Mouse (Mus musculus) NIH3T3 (cell line): ENCODE measurements around the gene Mycbp.
A peak's percentile ranks its signal among the peaks of the same experiment; 100 is the strongest.
"Not testable (repeated sequence)": the region's sequence is repeated elsewhere in the genome, so short reads cannot be mapped to it uniquely, and the experiment has no call there.

Experiments used
- DNase-seq: peaks from one replicate; pipeline ENCODE4 v3.0.0-alpha.2; 2012; ENCODE audit warnings: low read depth

Gene Mycbp

DNA sequence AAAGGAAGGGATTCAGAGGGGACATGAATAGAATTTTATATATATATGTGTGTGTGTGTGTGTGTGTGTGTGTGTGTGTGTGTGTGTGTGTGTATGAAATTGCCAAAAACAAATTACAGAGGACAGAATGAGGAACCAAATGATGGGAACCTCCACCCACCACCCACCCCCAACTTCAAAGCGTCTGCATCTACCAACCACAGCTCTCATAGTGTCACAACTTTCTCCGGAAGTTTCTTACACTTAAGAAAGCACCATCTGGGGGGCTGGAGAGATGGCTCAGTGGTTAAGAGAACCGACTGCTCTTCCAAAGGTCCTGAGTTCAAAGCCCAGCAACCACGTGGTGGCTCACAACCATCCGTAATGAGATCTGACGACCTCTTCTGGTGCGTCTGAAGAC, 36.2 kb downstream of the Mycbp start:
- DNase-seq, result not testable (repeated sequence)

- no peak for DNase-seq
Measured at GRCm38 (mm10) chr4:123946701-123947100, 42.1 kb downstream of the Mycbp start.

GRCm38 (mm10) chr4:123947149-123947548, 42.5 kb downstream of the Mycbp start:
- DNase-seq, result no peak

GRCm38 (mm10) chr4:123948901-123949300, 44.3 kb downstream of the Mycbp start:
- no peak for DNase-seq

GRCm38 (mm10) chr4:123949649-123950048, 45.0 kb downstream of the Mycbp start:
- no peak for DNase-seq

DNA sequence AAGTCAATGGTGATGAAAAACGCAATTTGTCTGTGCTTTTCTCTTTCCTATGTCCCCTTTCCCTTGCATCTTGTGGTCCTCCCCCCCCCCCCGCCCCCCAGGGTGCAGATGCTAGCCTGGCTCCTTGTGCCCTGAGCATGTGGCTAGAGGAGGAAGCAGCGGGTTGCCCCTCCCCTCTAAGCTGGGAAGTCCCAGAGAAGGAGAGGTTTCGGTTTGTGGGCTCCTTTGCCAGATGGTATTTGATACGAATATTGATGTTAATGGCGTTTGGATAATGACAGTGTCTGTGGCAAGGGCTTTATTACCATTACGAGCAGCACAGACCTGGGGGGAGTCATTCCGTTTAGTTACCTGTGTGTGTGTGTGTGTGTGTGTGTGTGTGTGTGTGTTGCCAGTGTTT, 47.4 kb downstream of the Mycbp start:
- DNase-seq, result no peak

GRCm38 (mm10) chr4:123956703-123957491, 52.3 kb downstream of the Mycbp start:
- DNase-seq, result peak; percentile 88

GRCm38 (mm10) chr4:123957492-123957808, 52.8 kb downstream of the Mycbp start:
- DNase-seq, result no peak

- DNase-seq, result no peak
Measured at GRCm38 (mm10) chr4:123957891-123958290, 53.3 kb downstream of the Mycbp start.

DNA sequence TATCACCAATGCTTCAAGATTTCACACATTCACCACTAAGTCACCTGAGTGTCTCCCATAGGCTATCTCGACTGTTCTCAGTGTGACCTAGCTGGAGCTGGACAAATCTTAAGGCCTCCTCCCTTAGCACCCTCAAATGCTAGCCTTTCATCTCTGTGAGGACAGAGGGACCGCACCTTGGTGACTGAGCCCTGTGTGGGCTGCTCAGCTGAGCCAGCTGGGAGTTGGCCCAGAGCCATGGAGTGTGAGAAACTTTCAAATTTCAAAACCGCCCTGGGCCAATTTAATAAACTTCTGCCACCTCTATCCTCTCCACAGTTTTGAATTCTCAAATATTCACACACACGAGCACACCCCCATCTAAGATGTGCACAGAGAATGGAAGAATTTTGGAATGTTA, 56.3 kb downstream of the Mycbp start:
- DNase-seq, result no peak
